Mouse (Mus musculus) layer of hippocampus, adult 2 months (tissue): Measurements from ENCODE around the gene Gm45717. TPM values are rescaled to one million over a fixed set of nuclear protein-coding genes. Genes with fewer than 3 reads are reported as not detected.

Experiments
- DNase-seq, 2 experiments: peaks; one replicate each; pipeline ENCODE4 v3.0.0; 2022; ENCODE audit warnings: low spot score in 2 of 2
- H3K27ac ChIP-seq: fragments of 200-600 bp; 2 replicates; pipeline ENCODE4 v1.8.1; 2022
- H3K4me3 ChIP-seq: fragments of 200-600 bp; 2 replicates; pipeline ENCODE4 v1.8.1; 2022; ENCODE audit warnings: mild to moderate bottlenecking
- CTCF ChIP-seq: fragments of 200-600 bp; conservative IDR thresholded peaks from 2 replicates; pipeline ENCODE4 v1.8.1; 2022; ENCODE audit warnings: antibody characterized with exemption, mild to moderate bottlenecking, moderate library complexity
- total RNA-seq, 2 experiments: library from RNA; stranded (reverse); gene quantifications; 2 replicates each; pipeline ENCODE4 v1.2.3; 2021

Gene Gm45717
- total RNA-seq, 2 experiments from 2014 or later, result not detected

DNA sequence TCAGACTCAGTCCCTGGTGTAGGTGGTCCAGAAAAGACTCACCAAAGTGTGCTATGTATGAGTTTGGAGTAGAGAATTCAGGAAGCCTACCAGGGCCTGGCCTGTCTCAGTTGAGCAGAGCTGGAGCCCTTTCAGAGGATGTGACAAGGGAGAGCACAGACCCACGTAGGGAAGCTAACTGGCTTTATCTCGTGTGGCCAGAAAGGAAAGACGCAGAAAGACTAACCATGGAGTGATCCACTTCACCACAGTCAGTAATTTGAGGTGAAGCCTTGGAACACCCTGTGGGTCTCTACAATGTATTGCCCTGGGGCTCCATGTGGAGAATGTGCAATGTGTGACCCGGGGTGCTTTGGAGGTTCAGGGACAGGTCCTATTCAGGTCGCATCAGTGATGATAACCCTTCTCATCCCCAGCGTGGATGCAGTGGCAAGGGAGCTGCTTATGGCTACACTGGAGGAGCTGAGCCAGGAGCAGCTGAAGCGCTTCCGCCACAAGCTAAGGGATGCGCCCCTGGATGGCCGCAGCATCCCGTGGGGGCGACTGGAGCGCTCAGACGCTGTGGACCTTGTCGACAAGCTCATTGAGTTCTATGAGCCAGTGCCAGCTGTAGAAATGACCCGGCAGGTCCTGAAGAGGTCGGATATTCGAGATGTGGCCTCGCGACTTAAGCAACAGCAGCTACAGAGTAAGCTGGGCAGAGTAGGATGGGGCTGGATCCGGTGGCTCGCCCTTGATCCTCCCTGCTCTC, 34.3 kb downstream of the Gm45717 start:
- H3K4me3 ChIP-seq, result no peak overlapping the region
- no peak for TF ChIP-seq CTCF
- H3K27ac ChIP-seq, result no peak overlapping the region
- DNase-seq, result no peak

GRCm38 (mm10) chr7:140920418-140921029, 35.2 kb downstream of the Gm45717 start, which contains the start of gene Nlrp6:
Nlrp6 (plus strand) TSS chr7:140920902.
- Histone ChIP-seq H3K4me3 (no peak within 1 kb of the TSS), H3K27ac (no peak within 1 kb of the TSS)
- DNase-seq, result no peak
- TF ChIP-seq CTCF, result no peak

- no peak for DNase-seq
- H3K27ac ChIP-seq, result no peak overlapping the region
- no peak overlapping the region for H3K4me3 ChIP-seq
- no peak for TF ChIP-seq CTCF
Observed at GRCm38 (mm10) chr7:140919911-140920310, 35.8 kb downstream of the Gm45717 start.

DNA sequence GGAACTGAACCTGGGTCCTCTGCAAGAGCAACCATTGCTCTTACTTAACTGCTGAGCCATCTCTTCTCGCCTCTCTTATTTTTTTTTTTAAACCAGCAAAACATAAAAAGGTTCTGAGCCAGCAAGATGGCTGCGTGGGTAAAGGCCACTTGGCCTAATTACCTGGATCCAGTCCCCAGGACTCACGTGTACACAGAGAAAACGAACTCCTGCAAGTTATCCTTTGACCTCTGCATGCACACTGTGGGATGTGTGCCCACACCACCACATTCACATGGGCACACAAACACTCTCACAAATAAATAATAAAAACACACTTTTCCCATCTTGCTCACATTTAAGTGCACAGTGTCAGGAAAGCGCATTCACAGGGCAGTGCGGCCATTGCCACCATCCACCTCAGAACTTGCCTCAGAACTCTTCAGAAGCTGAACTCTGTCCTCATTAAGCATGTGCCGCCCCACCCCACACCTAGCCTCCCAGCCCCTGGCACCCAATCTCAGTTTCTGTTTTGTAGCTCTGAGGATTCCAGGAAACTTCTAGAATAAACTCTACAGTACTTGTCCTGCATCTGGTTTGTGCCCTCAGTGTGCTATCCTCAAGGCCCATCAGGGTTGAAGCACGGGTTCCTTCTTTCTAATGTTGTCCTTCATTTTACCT, 41.6 kb downstream of the Gm45717 start:
- no peak for TF ChIP-seq CTCF
- Histone ChIP-seq H3K4me3 (no peak overlapping the region), H3K27ac (no peak overlapping the region)
- DNase-seq, result no peak

GRCm38 (mm10) chr7:140912846-140913482, 42.8 kb downstream of the Gm45717 start:
- TF ChIP-seq CTCF, result no peak
- no peak overlapping the region for H3K27ac ChIP-seq
- no peak for DNase-seq
- no peak overlapping the region for H3K4me3 ChIP-seq

GRCm38 (mm10) chr7:140912293-140912692, 43.4 kb downstream of the Gm45717 start:
- Histone ChIP-seq H3K27ac (no peak overlapping the region), H3K4me3 (no peak overlapping the region)
- TF ChIP-seq CTCF, result no peak
- DNase-seq, result no peak

DNA sequence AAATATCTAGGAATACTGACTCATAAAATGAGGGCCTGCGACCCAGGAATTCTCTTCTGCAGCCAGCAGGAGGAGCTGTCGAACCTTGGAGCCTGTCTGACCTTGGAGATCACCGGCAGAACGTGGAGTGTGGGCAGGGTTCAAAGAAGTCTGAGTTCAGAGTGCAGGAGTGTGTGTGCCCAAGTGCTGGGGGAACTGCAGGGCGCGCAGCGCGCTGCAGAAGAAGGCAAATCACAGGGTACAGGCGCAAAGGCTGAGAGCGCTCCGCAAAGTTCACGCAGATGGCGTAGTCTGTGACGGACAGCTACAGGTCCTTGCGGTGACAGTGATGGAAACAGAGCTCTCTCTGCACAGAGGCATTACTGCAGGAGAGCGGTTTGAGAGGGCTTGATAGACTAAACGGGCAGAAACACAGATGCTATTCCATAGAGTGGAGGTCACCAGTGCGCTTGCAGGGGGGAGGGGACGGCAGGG, 47.1 kb downstream of the Gm45717 start:
- TF ChIP-seq CTCF, result peak; percentile 90
- Histone ChIP-seq H3K4me3 (peak overlapping the region; percentile 56), H3K27ac (0 out of 2 replicates have a peak overlapping the region, but pooled peaks have one; percentile 29)
- DNase-seq, result peak; percentile 50 to 68

DNA sequence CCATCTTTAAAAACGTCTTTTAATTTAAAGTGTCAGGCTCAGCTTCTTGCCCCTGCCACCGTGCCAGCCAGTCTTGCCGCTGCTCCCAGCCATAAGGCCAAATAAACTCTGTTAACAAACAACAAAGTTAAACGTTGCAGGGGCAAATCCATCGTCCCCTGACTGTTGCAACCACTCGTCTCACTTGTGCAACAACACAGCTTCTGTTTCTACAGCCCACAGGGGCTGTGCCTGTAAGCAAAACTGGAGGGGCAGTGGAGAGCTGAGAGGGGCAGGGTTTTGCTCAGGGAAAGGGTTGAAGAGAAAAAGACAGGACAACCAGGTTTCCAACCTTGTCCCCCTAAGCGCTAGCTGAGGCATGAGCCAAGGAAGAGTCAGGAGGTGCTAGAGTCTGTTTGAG, 47.6 kb downstream of the Gm45717 start:
- TF ChIP-seq CTCF, result no peak
- H3K27ac ChIP-seq, result no peak overlapping the region
- no peak overlapping the region for H3K4me3 ChIP-seq
- no peak for DNase-seq

DNA sequence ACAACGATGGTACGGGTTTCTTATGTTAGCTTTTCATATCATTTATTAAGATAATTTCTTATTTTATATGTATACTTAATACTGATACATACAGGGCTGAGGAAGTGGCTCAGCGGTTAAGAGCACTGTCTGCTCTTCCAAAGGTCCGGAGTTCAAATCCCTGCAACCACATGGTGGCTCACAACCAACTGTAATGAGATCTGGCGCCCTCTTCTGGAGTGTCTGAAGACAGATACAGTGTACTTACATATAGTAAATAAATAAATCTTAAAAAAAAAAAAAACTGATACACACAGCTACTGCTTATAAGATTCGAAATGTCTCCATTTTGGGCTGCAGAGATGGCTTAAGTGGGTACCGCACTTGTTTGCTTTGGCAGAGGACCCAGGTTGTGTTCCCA, 48.0 kb downstream of the Gm45717 start:
- DNase-seq, result no peak

DNA sequence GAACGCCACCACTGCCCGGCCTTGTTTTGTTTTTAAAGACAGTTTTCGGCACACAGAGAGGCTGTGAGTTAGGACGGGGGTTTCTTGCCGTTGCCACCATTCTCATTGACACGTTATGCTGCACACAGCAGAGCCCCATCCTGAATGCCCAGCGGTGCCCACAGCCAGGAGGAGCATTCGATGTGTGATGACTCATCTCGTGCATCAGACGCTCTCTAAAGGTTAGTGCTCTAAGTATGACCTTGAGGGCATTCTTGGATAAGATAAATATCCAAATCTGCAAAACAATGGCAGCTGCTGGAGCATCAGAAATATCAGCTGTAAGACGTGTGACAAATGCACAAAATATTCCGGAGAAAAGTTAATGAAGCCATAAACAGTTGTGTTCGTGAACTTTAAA, 48.6 kb downstream of the Gm45717 start:
- H3K4me3 ChIP-seq, result no peak overlapping the region
- no peak for DNase-seq

More for the DNA sequence above, 48.0 kb downstream of the Gm45717 start:
- H3K4me3 ChIP-seq, result no peak overlapping the region
- H3K27ac ChIP-seq, result no peak overlapping the region
- peak; percentile 58 for TF ChIP-seq CTCF

GRCm38 (mm10) chr7:140905642-140906081, 50.1 kb downstream of the Gm45717 start:
- no peak for DNase-seq
- Histone ChIP-seq H3K27ac (no peak overlapping the region), H3K4me3 (no peak overlapping the region)
- TF ChIP-seq CTCF, result no peak

More for the DNA sequence above, 48.6 kb downstream of the Gm45717 start:
- H3K27ac ChIP-seq, result no peak overlapping the region
- TF ChIP-seq CTCF, result no peak

- H3K4me3 ChIP-seq, result no peak overlapping the region
- peak; percentile 99 for TF ChIP-seq CTCF
- peak; percentile 44 to 86 for DNase-seq
- no peak overlapping the region for H3K27ac ChIP-seq
Observed at GRCm38 (mm10) chr7:140903212-140903611, 52.5 kb downstream of the Gm45717 start.
